Mouse (Mus musculus): ENCODE measurements at regions not wholly inside any gene's neighbourhood (a gene's known extent, or its start where the extent isn't known, plus 50 kb on each side); places are given as distances from the start of the nearest gene placed in this dataset.

- Histone ChIP-seq H3K27me3 (ENCODE audit: low read depth, poor library complexity, severe bottlenecking) (no peaks in the 10 kb centered on the region), H3K4me3 (no peak overlapping the region), H3K9me3 (replicated peaks) (no peaks in the 10 kb centered on the region), H3K27ac (replicated peaks) (no peak overlapping the region), H3K36me3 (no peaks in the 10 kb centered on the region), H3K4me1 (no peaks in the 10 kb centered on the region)
- WGBS = 72% methylated on average over 2 of the region's 2 CpGs
- DNase-seq (ENCODE audit: low spot score) = no peak
Observed at GRCm38 (mm10) chr5:25602123-25602522, 86.3 kb downstream of the Cct8l1 start.

- no peaks in the 10 kb centered on the region for H3K36me3 ChIP-seq
- no peak overlapping the region for H3K4me3 ChIP-seq
- no peak for DNase-seq (ENCODE audit: low spot score)
- no peaks in the 10 kb centered on the region for H3K4me1 ChIP-seq
- no peak overlapping the region for H3K27ac ChIP-seq (replicated peaks)
- H3K27me3 ChIP-seq (ENCODE audit: low read depth, poor library complexity, severe bottlenecking) = no peaks in the 10 kb centered on the region
- WGBS = 97% methylated on average over 1 of the region's 1 CpGs
- H3K9me3 ChIP-seq (replicated peaks) = no peaks in the 10 kb centered on the region
Observed at GRCm38 (mm10) chr5:25599363-25599762, 83.5 kb downstream of the Cct8l1 start.

GRCm38 (mm10) chr5:25597786-25598185, 81.9 kb downstream of the Cct8l1 start:
- Histone ChIP-seq H3K27me3 (ENCODE audit: low read depth, poor library complexity, severe bottlenecking) (no peaks in the 10 kb centered on the region), H3K36me3 (no peaks in the 10 kb centered on the region), H3K9me3 (replicated peaks) (no peaks in the 10 kb centered on the region), H3K4me3 (no peak overlapping the region), H3K27ac (replicated peaks) (no peak overlapping the region), H3K4me1 (no peaks in the 10 kb centered on the region)
- 91% methylated on average over 6 of the region's 6 CpGs for WGBS
- no peak for DNase-seq (ENCODE audit: low spot score)

GRCm38 (mm10) chr5:25591709-25592108, 75.8 kb downstream of the Cct8l1 start:
- Histone ChIP-seq H3K4me3 (no peak overlapping the region), H3K27ac (replicated peaks) (no peak overlapping the region), H3K9me3 (replicated peaks) (no peaks in the 10 kb centered on the region), H3K4me1 (no peaks in the 10 kb centered on the region), H3K27me3 (ENCODE audit: low read depth, poor library complexity, severe bottlenecking) (no peaks in the 10 kb centered on the region), H3K36me3 (no peaks in the 10 kb centered on the region)
- no peak for DNase-seq (ENCODE audit: low spot score)
